Mouse (Mus musculus): ENCODE measurements at regions not wholly inside any gene's neighbourhood (a gene's known extent, or its start where the extent isn't known, plus 50 kb on each side); places are given as distances from the start of the nearest gene placed in this dataset.

GRCm38 (mm10) chr1:190067181-190067580 lies 103.3 kb downstream of the Prox1 start:
- in situ Hi-C loops (cut with MseI, MboI) = no loop called here

GRCm38 (mm10) chr1:190066426-190066825 lies 104.1 kb downstream of the Prox1 start:
- in situ Hi-C loops (cut with MseI, MboI) = no loop called here

- in situ Hi-C loops (cut with MseI, MboI) = no loop called here
These were observed 108.8 kb downstream of the Prox1 start for GRCm38 (mm10) chr1:190061560-190062295.

- in situ Hi-C loops (cut with MseI, MboI) = no loop called here
These were observed 111.5 kb downstream of the Prox1 start for GRCm38 (mm10) chr1:190059025-190059424.

GRCm38 (mm10) chr1:190056931-190057330 lies 113.6 kb downstream of the Prox1 start:
- in situ Hi-C loops (cut with MseI, MboI) = no loop called here

- in situ Hi-C loops (cut with MseI, MboI) = no loop called here
These were observed 118.6 kb downstream of the Prox1 start for GRCm38 (mm10) chr1:190051903-190052302.

GRCm38 (mm10) chr1:190048521-190049170 lies 121.9 kb downstream of the Prox1 start:
- in situ Hi-C loops (cut with MseI, MboI) = no loop called here

GRCm38 (mm10) chr1:190047201-190047600 lies 123.3 kb downstream of the Prox1 start:
- in situ Hi-C loops (cut with MseI, MboI) = no loop called here

GRCm38 (mm10) chr1:190045797-190046196 lies 123.6 kb upstream of the Smyd2 start:
- in situ Hi-C loops (cut with MseI, MboI) = no loop called here

- in situ Hi-C loops (cut with MseI, MboI) = no loop called here
These were observed 121.9 kb upstream of the Smyd2 start for GRCm38 (mm10) chr1:190044036-190044435.

- in situ Hi-C loops (cut with MseI, MboI) = no loop called here
These were observed 121.0 kb upstream of the Smyd2 start for GRCm38 (mm10) chr1:190043156-190043555.

- in situ Hi-C loops (cut with MseI, MboI) = no loop called here
These were observed 120.0 kb upstream of the Smyd2 start for GRCm38 (mm10) chr1:190042197-190042596.

GRCm38 (mm10) chr1:190041096-190041706 lies 119.0 kb upstream of the Smyd2 start:
- in situ Hi-C loops (cut with MseI, MboI) = no loop called here

GRCm38 (mm10) chr1:190038046-190038445 lies 115.9 kb upstream of the Smyd2 start:
- in situ Hi-C loops (cut with MseI, MboI) = no loop called here

GRCm38 (mm10) chr1:190036726-190037125 lies 114.6 kb upstream of the Smyd2 start:
- in situ Hi-C loops (cut with MseI, MboI) = no loop called here

GRCm38 (mm10) chr1:190035935-190036334 lies 113.8 kb upstream of the Smyd2 start:
- in situ Hi-C loops (cut with MseI, MboI) = no loop called here

GRCm38 (mm10) chr1:190034091-190034490 lies 111.9 kb upstream of the Smyd2 start:
- in situ Hi-C loops (cut with MseI, MboI) = no loop called here

- in situ Hi-C loops (cut with MseI, MboI) = no loop called here
These were observed 105.4 kb upstream of the Smyd2 start for GRCm38 (mm10) chr1:190027536-190027935.

GRCm38 (mm10) chr1:190009466-190009865 lies 87.3 kb upstream of the Smyd2 start:
- in situ Hi-C loops (cut with MseI, MboI) = no loop called here

- in situ Hi-C loops (cut with MseI, MboI) = no loop called here
These were observed 85.1 kb upstream of the Smyd2 start for GRCm38 (mm10) chr1:190007271-190007670.

GRCm38 (mm10) chr1:190001084-190001483 lies 78.9 kb upstream of the Smyd2 start:
- in situ Hi-C loops (cut with MseI, MboI) = no loop called here

GRCm38 (mm10) chr1:189993706-189994105 lies 71.5 kb upstream of the Smyd2 start:
- in situ Hi-C loops (cut with MseI, MboI) = no loop called here

- in situ Hi-C loops (cut with MseI, MboI) = no loop called here
These were observed 71.1 kb upstream of the Smyd2 start for GRCm38 (mm10) chr1:189993221-189993620.

All from mouse trophoblast stem cell (cell line).